ENCODE assay signal across 29 mouse cellular contexts in the genomic region with DNA sequence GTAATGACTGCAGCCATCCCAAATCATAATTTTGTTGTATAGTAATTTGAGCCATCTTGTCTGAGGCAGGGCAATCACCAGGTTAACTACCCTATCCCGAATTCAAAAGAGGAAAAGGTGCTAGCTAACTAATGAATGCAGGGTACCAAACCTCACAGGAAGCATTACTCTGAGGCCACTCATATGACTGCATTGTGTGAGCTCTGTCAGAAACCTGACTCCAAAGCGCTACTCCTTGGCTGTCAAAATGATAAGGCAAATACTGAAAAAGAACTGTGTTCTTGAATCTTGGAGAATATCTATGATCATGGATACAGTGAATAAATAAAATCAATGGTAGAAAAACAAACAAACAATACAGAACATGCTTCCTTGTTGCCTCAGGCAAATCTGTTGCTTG. TPM values are rescaled to one million over a fixed set of nuclear protein-coding genes. Genes with fewer than 3 reads are reported as not detected.
DNase-seq lines count a peak whose midpoint lies in the region; ATAC-seq lines count a peak whose summit lies in the region.
"Had no signal": no experiment of that assay in that cellular context is flagged by ENCODE, and none has a peak within 500 bp of the region (broad histone marks: within the 10 kb centered on the region; RNA-seq: fewer than 3 reads in every experiment).

No protein-coding gene starts in this region.

- 65% methylated on average over 2 of the region's 2 CpGs for WGBS in forebrain, embryonic 13.5 days
- 74% methylated on average over 2 of the region's 2 CpGs for WGBS in forebrain, embryonic 11.5 days
- WGBS in forebrain, embryonic 16.5 days: 66% methylated on average over 2 of the region's 2 CpGs
- 75% methylated on average over 2 of the region's 2 CpGs for WGBS in forebrain, embryonic 10.5 days

- H3K4me2 ChIP-seq in forebrain, embryonic 13.5 days: no peak overlapping the region
- no peak overlapping the region for H3K4me2 ChIP-seq in forebrain, embryonic 11.5 days (ENCODE audit: low read depth, low read length, severe bottlenecking)
- H3K4me2 ChIP-seq in forebrain, embryonic 16.5 days (ENCODE audit: low read length): no peak overlapping the region
- H3K4me2 ChIP-seq: heart, embryonic 13.5 days; hindbrain, embryonic 12.5 days; hindbrain, embryonic 15.5 days had no signal

- no peak overlapping the region for H3K27ac ChIP-seq in forebrain, embryonic 13.5 days
- no peak overlapping the region for H3K27ac ChIP-seq in forebrain, embryonic 11.5 days (ENCODE audit: low read depth, low read length)
- no peak overlapping the region for H3K27ac ChIP-seq in forebrain, embryonic 16.5 days (ENCODE audit: low read length)
- no peak overlapping the region for H3K27ac ChIP-seq in forebrain, embryonic 10.5 days
- H3K27ac ChIP-seq: gastrocnemius, adult 2 months; heart, embryonic 10.5 days; heart, embryonic 13.5 days; hindbrain, embryonic 12.5 days; hindbrain, embryonic 15.5 days had no signal

- H3K9ac ChIP-seq in forebrain, embryonic 13.5 days: no peak overlapping the region
- H3K9ac ChIP-seq in forebrain, embryonic 11.5 days (ENCODE audit: low read length): no peak overlapping the region
- no peak overlapping the region for H3K9ac ChIP-seq in forebrain, embryonic 16.5 days (replicated peaks; ENCODE audit: low read depth, low read length)
- H3K9ac ChIP-seq: heart, embryonic 13.5 days; hindbrain, embryonic 12.5 days; hindbrain, embryonic 15.5 days had no signal

- peaks cover 13% of the 10 kb centered on the region for H3K4me1 ChIP-seq in forebrain, embryonic 13.5 days
- no peaks in the 10 kb centered on the region for H3K4me1 ChIP-seq in forebrain, embryonic 11.5 days (replicated peaks; ENCODE audit: control insufficient read depth, insufficient read depth, low read length)
- 0 out of 2 replicates have a peak, but pooled peaks cover 4% of the 10 kb centered on the region for H3K4me1 ChIP-seq in forebrain, embryonic 16.5 days (replicated peaks; ENCODE audit: control insufficient read depth, insufficient read depth, low read length)
- peaks cover 19% of the 10 kb centered on the region for H3K4me1 ChIP-seq in forebrain, embryonic 10.5 days
- H3K4me1 ChIP-seq: heart, embryonic 10.5 days; heart, embryonic 13.5 days; hindbrain, embryonic 12.5 days; hindbrain, embryonic 15.5 days had no signal

- 0 out of 2 replicates have a peak, but pooled peaks have one; percentile 36 for ATAC-seq in forebrain, embryonic 13.5 days
- no peak for ATAC-seq in forebrain, embryonic 11.5 days (replicated peaks; ENCODE audit: low FRiP score)
- ATAC-seq in forebrain, embryonic 16.5 days: peak; percentile 40; the same call in 1 of the 2 replicates
- ATAC-seq: intestine, postnatal 0 days had no signal

- DNase-seq in forebrain, embryonic 11.5 days (ENCODE audit: low spot score): no peak
- no peak for DNase-seq in forebrain, embryonic 10.5 days (ENCODE audit: extremely low spot score, low spot score)
- peak; percentile 7 for DNase-seq in thymus, postnatal 4 days
- no peak for DNase-seq in thymus, postnatal 25 days
- DNase-seq in cerebellum, postnatal 36 days: no peak
- DNase-seq: adrenal gland, adult 2 months; adrenal gland, postnatal 14 days; B cell, adult 2 months; cerebellum, adult 11 months; cerebellum, adult 9-11 months; cerebellum, postnatal 25 days; embryo, embryonic 11 days; gastrocnemius, adult 2 months; gastrocnemius, postnatal 14 days; heart, adult 18-20 months; kidney, adult 2 months had no signal

- no peaks in the 10 kb centered on the region for H3K36me3 ChIP-seq in forebrain, embryonic 13.5 days (ENCODE audit: poor library complexity, severe bottlenecking)
- H3K36me3 ChIP-seq in forebrain, embryonic 11.5 days (ENCODE audit: control insufficient read depth, insufficient read depth, low read length): no peaks in the 10 kb centered on the region
- no peaks in the 10 kb centered on the region for H3K36me3 ChIP-seq in forebrain, embryonic 16.5 days (ENCODE audit: control insufficient read depth, insufficient read depth)
- no peaks in the 10 kb centered on the region for H3K36me3 ChIP-seq in forebrain, embryonic 10.5 days (replicated peaks)
- H3K36me3 ChIP-seq: heart, embryonic 10.5 days; hindbrain, embryonic 15.5 days had no signal

- H3K4me3 ChIP-seq in forebrain, embryonic 13.5 days: no peak overlapping the region
- no peak overlapping the region for H3K4me3 ChIP-seq in forebrain, embryonic 11.5 days (ENCODE audit: low read depth, low read length)
- H3K4me3 ChIP-seq in forebrain, embryonic 16.5 days (replicated peaks; ENCODE audit: low read length): no peak overlapping the region
- no peak overlapping the region for H3K4me3 ChIP-seq in forebrain, embryonic 10.5 days
- H3K4me3 ChIP-seq: erythroblast, embryonic 14.5 days; gastrocnemius, adult 2 months; heart, embryonic 10.5 days; heart, embryonic 13.5 days; hindbrain, embryonic 12.5 days; hindbrain, embryonic 15.5 days had no signal

- H3K27me3 ChIP-seq in forebrain, embryonic 13.5 days: no peaks in the 10 kb centered on the region
- H3K27me3 ChIP-seq in forebrain, embryonic 11.5 days (ENCODE audit: control insufficient read depth, insufficient read depth, low read length): no peaks in the 10 kb centered on the region
- H3K27me3 ChIP-seq in forebrain, embryonic 16.5 days (replicated peaks; ENCODE audit: control insufficient read depth, insufficient read depth, low read length): 0 out of 2 replicates have a peak, but pooled peaks cover 4% of the 10 kb centered on the region
- peaks cover 8% of the 10 kb centered on the region; the same call in 1 of the 2 replicates for H3K27me3 ChIP-seq in forebrain, embryonic 10.5 days (ENCODE audit: poor library complexity, severe bottlenecking)
- H3K27me3 ChIP-seq: heart, embryonic 13.5 days; hindbrain, embryonic 12.5 days; hindbrain, embryonic 15.5 days had no signal

- H3K9me3 ChIP-seq in forebrain, embryonic 13.5 days (replicated peaks): no peaks in the 10 kb centered on the region
- H3K9me3 ChIP-seq in forebrain, embryonic 11.5 days (ENCODE audit: control insufficient read depth, low read length): no peaks in the 10 kb centered on the region
- no peaks in the 10 kb centered on the region for H3K9me3 ChIP-seq in forebrain, embryonic 16.5 days (ENCODE audit: control insufficient read depth, low read length)
- no peaks in the 10 kb centered on the region for H3K9me3 ChIP-seq in forebrain, embryonic 10.5 days
- H3K9me3 ChIP-seq: G1E; heart, embryonic 10.5 days; heart, embryonic 13.5 days; hindbrain, embryonic 12.5 days; hindbrain, embryonic 15.5 days had no signal

RNA-seq across cellular contexts. Expression of a gene that starts 44.5 kb away (rescaled TPM):
- polyA plus RNA-seq in forebrain, embryonic 13.5 days (2015; fragmentation: Nextera tagmentation; extraction: Ambion mirVana): not detected in 2 replicates
- polyA plus RNA-seq in forebrain, embryonic 11.5 days (2014; fragmentation: Nextera tagmentation; extraction: Ambion mirVana): not detected in 2 replicates
- polyA plus RNA-seq in forebrain, embryonic 16.5 days (2015; fragmentation: Nextera tagmentation; extraction: Ambion mirVana): not detected in 2 replicates
- polyA plus RNA-seq in forebrain, embryonic 10.5 days (2016; fragmentation: Nextera tagmentation; extraction: Ambion mirVana): not detected in 2 replicates
- polyA plus RNA-seq: adrenal gland, adult 2 months; cerebellum, adult 2 months; cortical plate, adult 2 months; embryonic facial prominence, embryonic 11.5 days; erythroblast, embryonic 14.5 days; frontal cortex, adult 2 months; G1E; heart, embryonic 10.5 days; hindbrain, embryonic 15.5 days; intestine, postnatal 0 days; kidney, adult 2 months had no signal
